Mouse (Mus musculus): ENCODE results near the gene Ddx54. TPM values are rescaled to one million over a fixed set of nuclear protein-coding genes. Genes with fewer than 3 reads are reported as not detected.

The Ddx54 gene
- total RNA-seq, 1 experiment = 90.7 TPM

GRCm38 (mm10) chr5:120644227-120644626 is 31.7 kb downstream of the Ddx54 start:
- H3K9me3 ChIP-seq (ENCODE audit: control insufficient read depth, insufficient read depth, low read depth, low read length) = no peaks in the 10 kb centered on the region
- no peaks in the 10 kb centered on the region for H3K36me3 ChIP-seq (ENCODE audit: control insufficient read depth, insufficient read depth, low read length, poor library complexity, severe bottlenecking)
- peaks cover 0 to 2% of the 10 kb centered on the region in 2 experiments; a peak in 1 of 4 replicates for H3K4me1 ChIP-seq (ENCODE audit: control insufficient read depth in 2 of 2, insufficient read depth in 2 of 2, low read length in 2 of 2, poor library complexity in 1 of 2)
- no peak for DNase-seq (ENCODE audit: low read depth, low spot score)
- no peak for TF ChIP-seq HCFC1 (IDR thresholded peaks at IDR 0.05; ENCODE audit: borderline replicate concordance, insufficient read depth, low read length)
- TF ChIP-seq ZC3H11A (IDR thresholded peaks at IDR 0.05; ENCODE audit: borderline replicate concordance, low read depth, low read length) = no peak
- no peak for TF ChIP-seq ZNF384 (IDR thresholded peaks at IDR 0.05; ENCODE audit: low read depth, low read length)
- TF ChIP-seq MAFK (IDR thresholded peaks at IDR 0.05; ENCODE audit: insufficient read depth, low read depth, low read length) = no peak
- TF ChIP-seq CHD2 (IDR thresholded peaks at IDR 0.05; ENCODE audit: low read depth, low read length) = no peak
- no peak overlapping the region for H3K9ac ChIP-seq (ENCODE audit: insufficient read depth, low read depth, low read length, poor library complexity, severe bottlenecking)
- H3K27ac ChIP-seq (ENCODE audit: insufficient read depth, low read depth, low read length, poor library complexity, severe bottlenecking) = no peak overlapping the region
- in situ Hi-C loops (cut with MboI; ENCODE audit: low sequenced_read_pairs in 2 of 2, unreplicated experiment in 2 of 2) = no loop called here
- H3K4me3 ChIP-seq (ENCODE audit: insufficient read depth in 1 of 2, low read depth in 1 of 2, low read length in 2 of 2, poor library complexity in 1 of 2, severe bottlenecking in 1 of 2) = no peak overlapping the region

DNA sequence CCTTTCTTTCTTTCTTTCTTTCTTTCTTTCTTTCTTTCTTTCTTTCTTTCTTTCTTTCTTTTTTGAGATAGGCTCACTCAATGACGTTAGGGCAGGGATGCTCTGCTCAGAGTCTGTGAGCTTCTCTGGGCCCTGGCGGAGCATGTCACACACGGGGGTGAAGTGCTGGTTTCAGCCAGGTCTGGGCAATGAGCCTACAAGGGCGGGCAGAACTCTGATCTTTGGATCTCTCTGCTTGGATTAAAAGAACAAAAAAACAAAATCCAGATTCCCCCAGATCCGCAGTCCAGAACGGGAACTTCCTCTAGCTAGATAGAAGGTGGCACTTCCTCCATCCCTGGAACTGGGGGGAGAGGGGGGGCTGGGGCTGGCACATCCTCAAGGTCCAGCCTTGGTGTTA is 33.3 kb downstream of the Ddx54 start:
- in situ Hi-C loops (cut with MboI; ENCODE audit: low sequenced_read_pairs in 2 of 2, unreplicated experiment in 2 of 2) = no loop called here
- Histone ChIP-seq H3K9me3 (ENCODE audit: control insufficient read depth, insufficient read depth, low read depth, low read length) (no peaks in the 10 kb centered on the region), H3K36me3 (ENCODE audit: control insufficient read depth, insufficient read depth, low read length, poor library complexity, severe bottlenecking) (no peaks in the 10 kb centered on the region), H3K4me1 (ENCODE audit: control insufficient read depth in 2 of 2, insufficient read depth in 2 of 2, low read length in 2 of 2, poor library complexity in 1 of 2) (peaks cover 0 to 7% of the 10 kb centered on the region in 2 experiments; a peak in 1 of 4 replicates), H3K4me3 (ENCODE audit: insufficient read depth in 1 of 2, low read depth in 1 of 2, low read length in 2 of 2, poor library complexity in 1 of 2, severe bottlenecking in 1 of 2) (no peak overlapping the region), H3K9ac (ENCODE audit: insufficient read depth, low read depth, low read length, poor library complexity, severe bottlenecking) (no peak overlapping the region), H3K27ac (ENCODE audit: insufficient read depth, low read depth, low read length, poor library complexity, severe bottlenecking) (no peak overlapping the region)
- DNase-seq (ENCODE audit: low read depth, low spot score) = no peak
- no peak for TF ChIP-seq HCFC1 (IDR thresholded peaks at IDR 0.05; ENCODE audit: borderline replicate concordance, insufficient read depth, low read length)
- TF ChIP-seq MAFK (IDR thresholded peaks at IDR 0.05; ENCODE audit: insufficient read depth, low read depth, low read length) = no peak
- TF ChIP-seq CHD2 (IDR thresholded peaks at IDR 0.05; ENCODE audit: low read depth, low read length) = no peak
- TF ChIP-seq ZC3H11A (IDR thresholded peaks at IDR 0.05; ENCODE audit: borderline replicate concordance, low read depth, low read length) = no peak
- TF ChIP-seq ZNF384 (IDR thresholded peaks at IDR 0.05; ENCODE audit: low read depth, low read length) = no peak

DNA sequence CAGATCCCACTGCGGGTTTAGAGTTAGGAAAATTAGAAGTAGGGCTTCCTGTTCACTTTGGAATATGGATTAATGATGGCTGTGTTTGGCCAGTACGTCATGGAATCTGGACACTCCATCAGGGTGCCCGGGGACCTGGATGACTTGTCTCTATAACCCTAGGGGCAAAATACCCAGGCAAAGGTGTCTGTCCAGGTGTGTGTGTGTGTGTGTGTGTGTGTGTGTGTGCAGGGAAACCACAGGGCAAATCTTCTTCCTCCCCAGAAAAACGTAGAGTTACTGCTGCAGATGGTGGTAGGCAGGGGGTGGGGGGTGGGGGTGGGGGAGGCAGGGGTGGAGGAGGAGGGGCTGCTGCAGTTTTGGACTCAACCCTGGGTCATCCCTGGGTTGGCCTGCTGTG is 34.8 kb downstream of the Ddx54 start:
- no peak overlapping the region for H3K9ac ChIP-seq (ENCODE audit: insufficient read depth, low read depth, low read length, poor library complexity, severe bottlenecking)
- in situ Hi-C loops (cut with MboI; ENCODE audit: low sequenced_read_pairs in 2 of 2, unreplicated experiment in 2 of 2) = no loop called here
- no peak overlapping the region for H3K27ac ChIP-seq (ENCODE audit: insufficient read depth, low read depth, low read length, poor library complexity, severe bottlenecking)
- no peak for TF ChIP-seq MAFK (IDR thresholded peaks at IDR 0.05; ENCODE audit: insufficient read depth, low read depth, low read length)
- no peak for TF ChIP-seq HCFC1 (IDR thresholded peaks at IDR 0.05; ENCODE audit: borderline replicate concordance, insufficient read depth, low read length)
- no peak for TF ChIP-seq ZNF384 (IDR thresholded peaks at IDR 0.05; ENCODE audit: low read depth, low read length)
- H3K4me1 ChIP-seq (ENCODE audit: control insufficient read depth in 2 of 2, insufficient read depth in 2 of 2, low read length in 2 of 2, poor library complexity in 1 of 2) = peaks cover 0 to 7% of the 10 kb centered on the region in 2 experiments; a peak in 1 of 4 replicates
- H3K36me3 ChIP-seq (ENCODE audit: control insufficient read depth, insufficient read depth, low read length, poor library complexity, severe bottlenecking) = no peaks in the 10 kb centered on the region
- H3K4me3 ChIP-seq (ENCODE audit: insufficient read depth in 1 of 2, low read depth in 1 of 2, low read length in 2 of 2, poor library complexity in 1 of 2, severe bottlenecking in 1 of 2) = no peak overlapping the region
- no peaks in the 10 kb centered on the region for H3K9me3 ChIP-seq (ENCODE audit: control insufficient read depth, insufficient read depth, low read depth, low read length)
- no peak for DNase-seq (ENCODE audit: low read depth, low spot score)

DNA sequence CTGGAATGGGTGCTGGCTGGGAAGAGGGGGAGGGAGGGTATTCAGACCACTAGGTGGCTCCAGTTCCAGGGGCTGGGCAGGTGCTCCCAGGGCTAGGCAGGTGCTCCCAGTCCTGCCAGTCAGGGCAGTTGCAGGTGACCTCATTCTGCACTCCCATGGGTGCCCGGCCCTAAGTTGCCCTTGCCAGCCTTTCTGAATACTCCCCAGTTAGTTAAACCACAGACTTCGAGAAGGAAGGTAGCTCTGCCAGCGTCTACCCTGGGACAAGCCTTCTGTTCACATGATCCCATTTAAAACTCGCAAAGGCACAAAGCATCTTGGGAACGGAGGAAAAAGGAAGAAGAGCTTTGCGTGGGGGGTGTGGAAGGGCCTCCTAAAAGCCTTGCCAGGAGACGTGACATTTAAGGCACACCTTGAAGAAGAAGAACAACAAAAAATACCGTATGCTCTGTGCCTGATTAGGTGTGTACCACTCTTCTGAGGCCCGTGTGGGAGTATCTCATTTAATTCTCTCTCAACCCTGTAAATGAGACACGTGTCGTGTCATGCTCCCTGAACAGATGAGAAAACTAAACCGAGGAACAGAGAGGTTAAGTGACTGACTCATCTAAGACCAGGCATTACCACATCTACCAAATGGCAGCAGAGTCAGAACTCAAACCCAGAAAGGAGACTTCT is 35.4 kb downstream of the Ddx54 start:
- no peaks in the 10 kb centered on the region for H3K9me3 ChIP-seq (ENCODE audit: control insufficient read depth, insufficient read depth, low read depth, low read length)
- no peak overlapping the region for H3K27ac ChIP-seq (ENCODE audit: insufficient read depth, low read depth, low read length, poor library complexity, severe bottlenecking)
- no peak overlapping the region for H3K9ac ChIP-seq (ENCODE audit: insufficient read depth, low read depth, low read length, poor library complexity, severe bottlenecking)
- H3K4me1 ChIP-seq (ENCODE audit: control insufficient read depth in 2 of 2, insufficient read depth in 2 of 2, low read length in 2 of 2, poor library complexity in 1 of 2) = peaks cover 0 to 12% of the 10 kb centered on the region in 2 experiments; a peak in 1 of 4 replicates
- in situ Hi-C loops (cut with MboI; ENCODE audit: low sequenced_read_pairs in 2 of 2, unreplicated experiment in 2 of 2) = no loop called here
- no peak for DNase-seq (ENCODE audit: low read depth, low spot score)
- H3K4me3 ChIP-seq (ENCODE audit: insufficient read depth in 1 of 2, low read depth in 1 of 2, low read length in 2 of 2, poor library complexity in 1 of 2, severe bottlenecking in 1 of 2) = no peak overlapping the region
- TF ChIP-seq MAFK (IDR thresholded peaks at IDR 0.05; ENCODE audit: insufficient read depth, low read depth, low read length) (no peak), HCFC1 (IDR thresholded peaks at IDR 0.05; ENCODE audit: borderline replicate concordance, insufficient read depth, low read length) (no peak), CHD2 (IDR thresholded peaks at IDR 0.05; ENCODE audit: low read depth, low read length) (no peak), ZC3H11A (IDR thresholded peaks at IDR 0.05; ENCODE audit: borderline replicate concordance, low read depth, low read length) (no peak), ZNF384 (IDR thresholded peaks at IDR 0.05; ENCODE audit: low read depth, low read length) (no peak)
- H3K36me3 ChIP-seq (ENCODE audit: control insufficient read depth, insufficient read depth, low read length, poor library complexity, severe bottlenecking) = no peaks in the 10 kb centered on the region

Measured in ES-E14 (cell line).